Mouse (Mus musculus): ENCODE measurements at regions not wholly inside any gene's neighbourhood (a gene's known extent, or its start where the extent isn't known, plus 50 kb on each side); places are given as distances from the start of the nearest gene placed in this dataset.

DNA sequence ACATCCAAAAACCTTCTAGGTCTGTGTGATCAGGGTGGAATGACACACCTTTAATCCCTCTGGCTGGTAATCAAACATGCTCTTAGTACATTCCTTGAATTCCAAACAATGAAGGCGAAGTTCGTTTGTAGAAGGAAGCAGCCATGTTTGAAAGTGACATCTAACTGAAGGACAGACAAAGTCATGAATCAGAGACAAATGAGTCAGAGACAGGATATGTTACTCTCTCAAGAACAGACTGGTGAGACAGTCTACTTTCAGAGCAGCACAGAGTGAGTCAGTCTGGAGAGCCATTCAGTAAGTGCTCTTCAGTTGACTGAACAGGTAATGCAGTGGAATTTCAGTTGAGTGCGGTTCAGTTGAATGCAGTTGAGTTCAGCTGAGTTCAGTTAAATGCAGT, 150.4 kb downstream of the Cpe start:
- in situ Hi-C loops (cut with MboI, MseI): loop anchor here (25.0 kb wide), 1 partner anchor 530 kb away; no protein-coding TSS in a partner anchor

DNA sequence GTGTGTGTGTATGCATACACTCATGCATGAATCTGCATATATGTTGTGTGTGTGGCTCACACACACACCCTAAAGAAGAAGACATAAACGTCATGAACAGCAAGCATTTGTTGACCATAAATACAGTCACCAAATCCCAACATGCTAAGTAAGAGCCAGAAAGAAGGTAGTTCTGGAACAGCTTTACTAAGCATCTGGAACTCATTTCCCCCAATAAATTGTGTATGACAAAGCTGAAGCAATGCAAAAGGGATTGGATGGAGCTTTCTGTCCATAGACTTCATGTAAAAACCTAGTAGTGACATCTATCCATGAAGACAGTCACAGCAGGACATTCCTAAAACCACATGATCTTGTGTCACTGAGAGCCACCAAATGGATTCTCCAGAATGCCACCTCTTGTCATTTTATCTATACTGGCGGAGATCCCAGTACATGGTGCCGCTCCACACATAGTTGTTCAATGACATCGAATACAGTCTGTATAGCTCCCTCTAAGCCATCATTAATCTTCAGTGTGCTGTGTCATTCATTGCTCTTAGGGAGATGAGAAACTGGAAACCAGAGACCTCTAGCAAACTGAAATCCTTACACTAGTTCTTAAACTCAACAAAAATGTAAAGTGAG, 152.9 kb downstream of the Cpe start:
- in situ Hi-C loops (cut with MboI, MseI): loop anchor here (25.0 kb wide), 1 partner anchor 528 kb away; no protein-coding TSS in a partner anchor

- in situ Hi-C loops (cut with MboI, MseI): loop anchor here (25.0 kb wide), 1 partner anchor 519 kb away; no protein-coding TSS in a partner anchor
Measured at GRCm38 (mm10) chr8:64531780-64532179, 161.1 kb downstream of the Cpe start.

- in situ Hi-C loops (cut with MboI, MseI): loop anchor here (10.0 kb wide), 1 partner anchor 908 kb away; no protein-coding TSS in a partner anchor
Measured at GRCm38 (mm10) chr8:64522441-64523102, 170.3 kb downstream of the Cpe start.

GRCm38 (mm10) chr8:64519650-64520049, 173.2 kb downstream of the Cpe start:
- in situ Hi-C loops (cut with MboI, MseI): loop anchor here (10.0 kb wide), 1 partner anchor 905 kb away; no protein-coding TSS in a partner anchor

DNA sequence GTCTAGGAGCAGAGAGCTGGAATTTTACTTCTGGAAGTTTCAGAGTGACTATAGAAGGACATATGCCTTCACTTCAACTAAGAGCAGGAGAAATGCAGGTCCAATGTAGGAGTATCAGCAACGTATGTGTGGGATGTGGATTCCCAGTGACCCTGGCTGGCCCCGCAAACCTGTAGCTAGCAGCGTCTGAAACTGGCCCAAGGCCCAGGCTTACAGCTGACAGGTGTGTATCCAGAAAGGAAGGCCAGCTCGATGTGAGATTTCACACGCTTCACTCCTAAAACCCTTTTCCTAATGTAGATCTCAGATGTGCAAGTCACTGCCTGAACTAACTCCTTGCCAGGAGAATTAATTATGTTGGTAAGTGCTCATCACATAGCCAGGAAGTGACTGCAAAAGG, 176.9 kb downstream of the Cpe start:
- in situ Hi-C loops (cut with MboI, MseI): no loop called here

GRCm38 (mm10) chr8:64497281-64498060, 195.4 kb downstream of the Cpe start:
- in situ Hi-C loops (cut with MboI, MseI): no loop called here

DNA sequence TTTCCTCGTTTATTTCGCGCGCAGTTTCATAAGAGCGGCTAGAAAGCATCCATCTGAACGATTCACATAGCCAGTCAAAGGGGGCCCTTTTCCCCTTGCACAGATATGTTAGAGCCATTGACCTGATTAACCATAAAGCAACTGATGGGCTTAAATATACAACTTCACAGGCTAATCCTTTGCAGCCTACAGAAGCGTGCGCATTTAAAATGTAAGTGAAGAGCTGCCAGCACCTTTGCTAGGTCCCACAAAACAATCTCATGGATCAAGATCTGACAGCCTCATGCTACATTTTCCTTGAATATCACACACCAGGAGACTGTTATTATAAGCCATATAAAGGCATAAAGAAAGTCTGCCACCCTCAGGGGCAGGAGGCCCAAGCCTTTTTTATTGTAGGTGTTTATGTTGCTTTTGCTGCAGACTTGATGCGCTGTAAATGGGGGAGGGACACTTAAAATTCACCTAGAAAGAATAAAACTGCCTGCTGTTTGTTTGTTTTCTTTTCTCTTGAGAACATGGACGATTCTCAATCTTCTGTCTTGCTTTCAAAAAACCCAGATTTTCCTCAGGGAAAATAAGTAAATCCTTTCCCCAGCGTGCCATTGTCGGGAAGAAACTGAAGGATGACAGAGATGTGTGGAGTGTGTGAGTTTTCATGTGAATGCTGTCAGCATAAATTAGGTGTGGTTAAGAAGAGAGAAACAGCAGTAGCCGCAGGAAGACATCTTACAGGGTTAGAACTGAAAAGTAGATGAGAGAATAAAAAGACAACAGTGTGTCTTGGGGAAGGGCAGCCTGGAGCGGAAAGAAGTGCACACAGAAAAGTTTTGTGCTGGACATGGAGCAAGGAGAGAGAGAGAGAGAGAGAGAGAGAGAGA, 196.3 kb downstream of the Cpe start:
- in situ Hi-C loops (cut with MboI, MseI): no loop called here

DNA sequence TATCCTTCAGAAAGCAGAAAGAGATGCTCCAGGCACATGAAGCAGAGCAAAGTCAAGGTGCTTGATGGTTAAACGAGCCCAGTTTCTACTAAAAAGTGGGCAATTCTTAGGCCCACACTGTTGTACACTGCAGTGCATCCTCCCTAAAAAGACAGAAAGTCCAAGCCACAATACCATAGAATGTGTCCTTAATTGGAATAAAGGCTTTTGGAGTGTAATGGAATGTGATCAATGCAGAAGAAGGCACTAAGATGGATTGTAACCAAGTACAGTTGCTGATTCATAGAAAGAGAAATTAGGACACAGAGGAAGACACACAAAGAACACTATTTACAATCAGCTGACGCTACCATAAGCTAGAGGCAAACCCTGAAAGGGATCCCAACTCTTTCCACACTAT, 201.3 kb downstream of the Cpe start:
- in situ Hi-C loops (cut with MboI, MseI): no loop called here

DNA sequence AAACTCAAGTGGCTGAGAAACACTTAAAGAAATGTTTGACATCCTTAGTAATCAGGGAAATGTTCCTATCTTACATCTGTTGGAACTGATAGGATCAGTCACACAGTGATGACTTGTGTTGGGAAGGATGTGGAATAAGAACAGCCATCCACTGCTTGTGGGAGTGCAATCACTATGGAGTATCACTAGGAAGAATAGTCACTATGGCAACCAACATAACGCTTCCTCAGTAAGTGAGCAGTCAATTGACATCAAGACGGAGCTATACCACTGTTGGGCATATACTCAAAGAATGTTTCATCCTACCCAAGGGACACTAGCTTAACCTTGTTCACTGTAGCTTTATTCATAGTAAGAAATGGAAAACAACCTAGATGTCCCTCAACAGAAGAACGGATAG, 204.8 kb downstream of the Cpe start:
- in situ Hi-C loops (cut with MboI, MseI): no loop called here

- in situ Hi-C loops (cut with MboI, MseI): no loop called here
Measured at GRCm38 (mm10) chr8:64473276-64473675, 219.6 kb downstream of the Cpe start.

DNA sequence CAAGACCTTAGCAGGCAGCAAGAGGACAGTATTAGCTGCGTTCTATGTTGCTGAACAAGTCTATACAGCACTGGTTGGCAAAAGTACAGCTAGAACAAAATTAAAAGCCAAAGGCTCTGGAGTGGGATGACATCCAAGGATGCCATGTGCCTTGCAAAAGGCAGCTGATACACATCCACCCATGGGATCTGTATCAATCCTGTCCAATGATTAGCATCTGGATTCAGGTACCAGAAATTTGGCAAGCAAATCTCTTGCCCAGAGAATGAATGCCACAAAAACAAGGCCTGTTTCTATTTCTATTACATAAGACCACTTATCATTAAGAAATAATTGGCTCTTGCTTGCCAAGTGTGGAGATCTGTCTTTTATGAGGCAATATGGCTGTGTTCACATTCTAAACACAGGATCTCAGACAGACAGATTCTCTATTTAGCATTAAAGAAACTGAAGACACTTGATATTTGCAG, 220.0 kb downstream of the Cpe start:
- in situ Hi-C loops (cut with MboI, MseI): no loop called here

DNA sequence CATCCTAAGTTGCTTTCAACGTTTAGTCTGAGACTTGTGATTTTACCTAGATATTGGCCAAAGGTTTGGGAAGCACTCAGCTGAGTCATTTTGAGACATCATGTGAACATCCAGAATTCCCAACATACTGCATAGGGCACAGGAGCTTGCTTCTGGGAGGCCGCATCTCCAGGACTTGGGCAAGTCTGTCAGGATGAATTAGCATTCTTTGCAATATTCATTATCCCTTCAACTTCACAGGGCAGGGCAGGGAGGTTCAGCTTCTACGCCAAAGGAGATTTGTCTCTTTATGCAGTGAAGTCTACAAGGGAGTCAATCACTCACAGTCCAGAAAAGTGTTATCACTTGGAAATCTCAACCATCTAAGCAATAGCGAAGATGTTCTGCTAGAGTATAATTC, 231.7 kb downstream of the Cpe start:
- in situ Hi-C loops (cut with MboI, MseI): no loop called here

GRCm38 (mm10) chr8:64456970-64457369, 235.9 kb downstream of the Cpe start:
- in situ Hi-C loops (cut with MboI, MseI): no loop called here

DNA sequence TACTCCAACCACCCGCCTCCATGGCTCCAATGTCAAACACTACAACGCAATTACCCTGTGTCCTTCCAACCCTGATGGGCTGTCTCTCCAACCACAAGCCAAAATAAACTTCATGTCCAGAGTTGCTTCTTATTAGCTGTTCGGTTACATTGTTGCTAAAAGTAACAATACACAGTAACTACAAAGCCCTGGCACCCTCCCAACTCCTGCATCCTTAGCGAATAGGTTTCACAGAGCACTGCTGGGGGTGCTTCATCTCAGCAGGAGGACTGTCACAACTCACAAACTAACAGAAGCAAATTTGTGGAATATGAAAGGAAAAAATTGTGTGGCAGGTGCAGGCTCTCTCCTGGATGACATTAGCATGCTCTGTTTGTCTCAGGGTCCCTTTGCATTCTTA, 238.1 kb downstream of the Cpe start:
- in situ Hi-C loops (cut with MboI, MseI): no loop called here

- in situ Hi-C loops (cut with MboI, MseI): no loop called here
Measured at GRCm38 (mm10) chr8:64445366-64445765, 239.3 kb upstream of the Tll1 start.

DNA sequence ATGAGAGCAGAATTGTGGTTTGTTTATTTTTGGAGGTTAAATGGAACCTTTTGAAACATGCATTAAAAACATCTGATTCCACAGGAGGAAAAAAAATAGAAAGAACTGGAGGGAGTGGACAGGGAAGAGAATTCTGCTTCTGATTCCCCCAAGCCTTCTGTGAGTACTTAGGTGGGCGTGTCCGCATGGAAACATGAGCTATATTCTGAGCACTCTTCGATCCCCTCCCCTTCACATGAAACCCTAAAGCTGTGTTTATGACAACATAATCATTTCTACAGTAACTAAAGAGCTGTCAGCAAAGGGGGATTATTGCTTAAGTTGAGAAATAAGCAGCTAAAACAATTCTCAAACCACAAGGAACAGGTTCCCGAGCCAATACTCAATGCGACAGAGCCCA, 238.4 kb upstream of the Tll1 start:
- in situ Hi-C loops (cut with MboI, MseI): no loop called here

DNA sequence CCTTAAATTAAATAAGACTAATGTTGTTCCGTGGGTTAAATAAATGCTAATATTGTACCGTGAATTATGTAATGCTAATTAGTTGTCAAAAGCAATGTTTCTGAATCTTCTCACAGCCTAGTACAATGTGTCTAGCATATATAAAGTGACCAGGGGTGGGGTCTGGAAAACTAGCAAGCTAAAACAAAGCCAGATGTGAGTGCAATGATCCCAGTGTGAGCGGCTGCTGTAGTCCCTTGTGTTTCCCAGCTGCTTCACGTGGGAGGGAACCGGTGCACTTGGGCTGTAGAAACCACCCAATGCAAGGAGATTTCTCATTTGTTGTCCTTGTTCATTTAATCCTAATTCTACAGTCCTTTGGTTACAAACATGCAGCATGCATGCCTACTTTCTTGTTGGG, 232.4 kb upstream of the Tll1 start:
- in situ Hi-C loops (cut with MboI, MseI): no loop called here

- in situ Hi-C loops (cut with MboI, MseI): no loop called here
Measured at GRCm38 (mm10) chr8:64434648-64435047, 228.6 kb upstream of the Tll1 start.

DNA sequence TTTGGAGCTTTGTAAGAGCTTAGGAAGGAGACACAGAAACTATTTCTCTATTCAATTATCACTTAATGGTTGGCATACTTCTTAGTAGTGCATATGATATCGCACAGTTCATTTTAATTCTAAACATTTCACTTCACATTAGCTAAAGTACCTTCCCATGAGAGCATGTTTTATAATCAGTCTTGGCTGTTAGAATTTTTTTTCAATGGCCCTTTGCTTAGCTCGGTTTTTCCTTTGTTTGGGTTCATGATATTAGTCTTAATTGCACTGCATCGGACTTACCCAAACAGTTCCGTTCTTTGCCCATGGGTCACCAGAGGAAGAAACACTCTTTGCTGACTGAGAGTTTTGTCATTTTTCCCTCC, 216.8 kb upstream of the Tll1 start:
- in situ Hi-C loops (cut with MboI, MseI): no loop called here

DNA sequence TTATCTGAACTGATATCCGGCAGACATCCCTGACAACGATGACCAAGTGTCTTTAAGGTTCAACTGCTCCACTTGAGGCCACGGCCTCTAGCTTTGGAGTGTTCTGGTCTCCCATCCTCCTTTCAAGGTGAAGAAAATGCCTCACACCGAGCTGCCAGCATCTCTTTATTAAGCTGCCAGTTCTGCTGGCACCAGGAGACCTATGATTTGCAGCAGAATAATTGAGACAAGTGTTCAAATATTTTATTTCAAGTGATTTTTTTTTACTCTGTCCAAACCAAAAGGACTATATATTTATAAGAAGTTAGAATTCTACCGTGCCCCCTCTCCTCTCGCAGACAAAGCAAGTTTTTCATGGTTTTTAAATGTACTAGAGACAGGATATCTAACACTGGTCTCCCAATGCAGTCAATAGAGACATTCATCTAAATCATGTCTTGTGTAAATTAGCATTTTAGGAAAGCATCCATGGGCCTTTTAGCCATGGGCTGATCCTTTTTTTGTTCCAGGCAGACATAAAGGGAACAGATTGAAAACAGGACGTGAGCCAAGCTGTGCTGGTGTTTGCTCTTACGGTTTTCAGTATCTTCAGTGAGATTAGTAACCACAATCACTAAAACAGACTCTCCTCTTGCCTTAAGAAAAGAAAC, 216.3 kb upstream of the Tll1 start:
- in situ Hi-C loops (cut with MboI, MseI): no loop called here

All from T-helper 2 cell (primary cell).